Mouse (Mus musculus) MEL (cell line): Measurements from ENCODE around the gene Ptgs1.

Experiments
- CTCF ChIP-seq, 3 experiments: IDR thresholded peaks in 2 of 3; conservative IDR thresholded peaks in 1 of 3; 2 replicates each; pipeline ENCODE4 v1.5.1; 2011 to 2012; ENCODE audit warnings: low read length in 3 of 3, low read depth in 2 of 3, mild to moderate bottlenecking in 2 of 3, improper control_type of control experiment in 1 of 3, inconsistent platforms in 1 of 3, mixed read lengths in 1 of 3, moderate library complexity in 1 of 3; ENCODE audit not compliant: control insufficient read depth in 1 of 3, insufficient read depth in 1 of 3, poor library complexity in 1 of 3, severe bottlenecking in 1 of 3
- E2F4 ChIP-seq: IDR thresholded peaks from 2 replicates; pipeline ENCODE4 v1.6.1; 2011; ENCODE audit warnings: low read depth, low read length, improper control_type of control experiment, borderline replicate concordance
- EP300 ChIP-seq, 2 experiments: IDR thresholded peaks; 2 replicates each; pipeline ENCODE4 v1.6.1; 2011; ENCODE audit warnings: improper control_type of control experiment in 2 of 2, low read length in 2 of 2, low read depth in 1 of 2, mild to moderate bottlenecking in 1 of 2
- TBP ChIP-seq: IDR thresholded peaks from 2 replicates; pipeline ENCODE4 v1.8.0; 2011; ENCODE audit warnings: low read depth, low read length, improper control_type of control experiment
- ZMIZ1 ChIP-seq: IDR thresholded peaks from 2 replicates; pipeline ENCODE4 v1.6.1; 2012; ENCODE audit warnings: low read depth, mild to moderate bottlenecking, inconsistent platforms, low read length, improper control_type of control experiment, moderate library complexity

GRCm38 (mm10) chr2:36256931-36257330, 26.7 kb downstream of the Ptgs1 start:
- no peak for TF ChIP-seq CTCF (IDR thresholded peaks at IDR 0.05 in 2 of 3, conservative IDR thresholded peaks at IDR 0.05 in 1 of 3; ENCODE audit: control insufficient read depth in 1 of 3, insufficient read depth in 1 of 3, low read depth in 2 of 3, low read length in 3 of 3, poor library complexity in 1 of 3, severe bottlenecking in 1 of 3)
- TF ChIP-seq EP300 (IDR thresholded peaks at IDR 0.05; ENCODE audit: low read depth in 1 of 2, low read length in 2 of 2): no peak
- TF ChIP-seq TBP: no peak
- no peak for TF ChIP-seq E2F4
- no peak for TF ChIP-seq ZMIZ1
